Mouse (Mus musculus) 3T3-L1 (cell line): Measurements from ENCODE around the gene Med13l.
A peak's percentile ranks its signal among the peaks of the same experiment; 100 is the strongest.

Source experiments
- DNase-seq: peaks from one replicate; pipeline ENCODE4 v3.0.0-alpha.2; 2015; ENCODE audit warnings: low read depth, low spot score

Med13l gene

GRCm38 (mm10) chr5:118594470-118595236, 34.2 kb downstream of the Med13l start:
- DNase-seq = peak; percentile 87

GRCm38 (mm10) chr5:118595901-118596300, 35.4 kb downstream of the Med13l start:
- DNase-seq = no peak

- no peak for DNase-seq
These were observed 36.1 kb downstream of the Med13l start for GRCm38 (mm10) chr5:118596452-118597092.

- DNase-seq = no peak
These were observed 38.1 kb downstream of the Med13l start for GRCm38 (mm10) chr5:118598601-118599000.

- DNase-seq = no peak
These were observed 41.0 kb downstream of the Med13l start for GRCm38 (mm10) chr5:118601452-118601851.

- no peak for DNase-seq
These were observed 42.2 kb downstream of the Med13l start for GRCm38 (mm10) chr5:118602706-118603105.

- DNase-seq = no peak
These were observed 45.1 kb downstream of the Med13l start for GRCm38 (mm10) chr5:118605424-118606067.

GRCm38 (mm10) chr5:118606636-118607035, 46.2 kb downstream of the Med13l start:
- no peak for DNase-seq

GRCm38 (mm10) chr5:118607900-118608299, 47.4 kb downstream of the Med13l start:
- DNase-seq = no peak

- DNase-seq = no peak
These were observed 50.0 kb downstream of the Med13l start for GRCm38 (mm10) chr5:118610468-118610867.

- DNase-seq = peak; percentile 91
These were observed 52.6 kb downstream of the Med13l start for GRCm38 (mm10) chr5:118612956-118613631.

GRCm38 (mm10) chr5:118613704-118614103, 53.2 kb downstream of the Med13l start:
- peak; percentile 69 for DNase-seq

- peak; percentile 63 for DNase-seq
These were observed 53.6 kb downstream of the Med13l start for GRCm38 (mm10) chr5:118614116-118614515.

- no peak for DNase-seq
These were observed 54.1 kb downstream of the Med13l start for GRCm38 (mm10) chr5:118614571-118614981.

GRCm38 (mm10) chr5:118618963-118619610, 58.6 kb downstream of the Med13l start:
- no peak for DNase-seq

GRCm38 (mm10) chr5:118619801-118620200, 59.3 kb downstream of the Med13l start:
- no peak for DNase-seq

GRCm38 (mm10) chr5:118620330-118620910, 59.9 kb downstream of the Med13l start:
- DNase-seq = no peak

- peak; percentile 48 for DNase-seq
These were observed 61.4 kb downstream of the Med13l start for GRCm38 (mm10) chr5:118621877-118622276.

- no peak for DNase-seq
These were observed 61.9 kb downstream of the Med13l start for GRCm38 (mm10) chr5:118622346-118622745.

GRCm38 (mm10) chr5:118623797-118624196, 63.3 kb downstream of the Med13l start:
- peak; percentile 45 for DNase-seq

GRCm38 (mm10) chr5:118627630-118628029, 67.2 kb downstream of the Med13l start:
- no peak for DNase-seq
